Mouse (Mus musculus) spleen, postnatal 10 days (tissue): ENCODE results near the gene Pou5f1.
"Not testable (repeated sequence)": the region's sequence is repeated elsewhere in the genome, so short reads cannot be mapped to it uniquely, and the experiment has no call there.

Source experiments
- DNase-seq, 2 experiments: peaks; one replicate each; pipeline ENCODE4 v3.0.0; 2021 to 2022; ENCODE audit warnings: low spot score in 2 of 2

Gene Pou5f1

GRCm38 (mm10) chr17:35505776-35506175, at the start of gene Pou5f1:
Pou5f1 (plus strand) TSS chr17:35506018.
- DNase-seq = no peak

- not testable (repeated sequence) for DNase-seq
Observed at GRCm38 (mm10) chr17:35458247-35458646, 47.6 kb upstream of the Pou5f1 start.

- not testable (repeated sequence) for DNase-seq
Observed at GRCm38 (mm10) chr17:35460513-35461341, 45.1 kb upstream of the Pou5f1 start.

GRCm38 (mm10) chr17:35465651-35466050, 40.2 kb upstream of the Pou5f1 start:
- DNase-seq = peak in 1 of 2 experiments; percentile 30

GRCm38 (mm10) chr17:35468936-35469335, 36.9 kb upstream of the Pou5f1 start:
- DNase-seq = not testable (repeated sequence)

GRCm38 (mm10) chr17:35469842-35470751, 35.7 kb upstream of the Pou5f1 start, which contains the start of gene H2-Q10:
H2-Q10 (plus strand) TSS chr17:35470089.
- no peak for DNase-seq

- DNase-seq = peak; percentile 30 to 72
Observed at GRCm38 (mm10) chr17:35484066-35484465, 21.8 kb upstream of the Pou5f1 start.

GRCm38 (mm10) chr17:35485702-35486101, 20.1 kb upstream of the Pou5f1 start:
- no peak for DNase-seq

- no peak for DNase-seq
Observed at GRCm38 (mm10) chr17:35486726-35487125, 19.1 kb upstream of the Pou5f1 start.

GRCm38 (mm10) chr17:35488041-35488440, 17.8 kb upstream of the Pou5f1 start:
- no peak for DNase-seq

- no peak for DNase-seq
Observed at GRCm38 (mm10) chr17:35490320-35490719, 15.5 kb upstream of the Pou5f1 start.

- DNase-seq = no peak
Observed at GRCm38 (mm10) chr17:35497124-35497523, 8.7 kb upstream of the Pou5f1 start.

GRCm38 (mm10) chr17:35502226-35502625, 3.6 kb upstream of the Pou5f1 start:
- DNase-seq = no peak

- DNase-seq = no peak
Observed at GRCm38 (mm10) chr17:35502762-35503161, 3.1 kb upstream of the Pou5f1 start.

GRCm38 (mm10) chr17:35503849-35504248, 2.0 kb upstream of the Pou5f1 start:
- no peak for DNase-seq

GRCm38 (mm10) chr17:35504628-35505481, 963 bp upstream of the Pou5f1 start:
- DNase-seq = no peak

GRCm38 (mm10) chr17:35506881-35507280, 1.1 kb downstream of the Pou5f1 start:
- DNase-seq = no peak

- no peak for DNase-seq
Observed at GRCm38 (mm10) chr17:35507556-35508260, 1.9 kb downstream of the Pou5f1 start.

- DNase-seq = not testable (repeated sequence)
Observed at GRCm38 (mm10) chr17:35508279-35508678, 2.5 kb downstream of the Pou5f1 start.

- DNase-seq = peak in 1 of 2 experiments; percentile 58
Observed at GRCm38 (mm10) chr17:35509284-35509683, 3.5 kb downstream of the Pou5f1 start.
